Mouse (Mus musculus): ENCODE results near the gene Bbip1.

GRCm38 (mm10) chr19:53964910-53965633 lies 20.6 kb upstream of the Bbip1 start:
- no peak for TF ChIP-seq CTCF (IDR thresholded peaks at IDR 0.05; ENCODE audit: borderline replicate concordance, insufficient read depth, low read length)
- TF ChIP-seq POLR2A (IDR thresholded peaks at IDR 0.05; ENCODE audit: low read depth, low read length) = no peak
